Mouse (Mus musculus) hindbrain, embryonic 11.5 days (tissue): ENCODE measurements around the gene Map2k1. TPM values are rescaled to one million over a fixed set of nuclear protein-coding genes. Genes with fewer than 3 reads are reported as not detected.
"Not testable (repeated sequence)": the region's sequence is repeated elsewhere in the genome, so short reads cannot be mapped to it uniquely, and the experiment has no call there.

Experiments used
- ATAC-seq: fragments of 200-750 bp; cut with Nextera tagmentation; 2 replicates; pipeline ENCODE4 v1.8.0; 2017; ENCODE audit warnings: mild to moderate bottlenecking, moderate TSS enrichment, moderate library complexity; ENCODE audit not compliant: low FRiP score
- DNase-seq: peaks from one replicate; pipeline ENCODE4 v3.0.0-alpha.2; 2015; ENCODE audit warnings: low spot score
- H3K27ac ChIP-seq: fragments of 300-500 bp; sonication (generic); 2 replicates; pipeline ENCODE4 v1.5.1; 2014; ENCODE audit warnings: mild to moderate bottlenecking, low read depth, low read length
- H3K27me3 ChIP-seq: fragments of 300-500 bp; sonication (generic); 2 replicates; pipeline ENCODE4 v1.6.1; 2014; ENCODE audit warnings: mild to moderate bottlenecking, low read length, moderate library complexity, mixed read lengths; ENCODE audit not compliant: control insufficient read depth, insufficient read depth
- H3K36me3 ChIP-seq: fragments of 300-500 bp; sonication (generic); 2 replicates; pipeline ENCODE4 v1.6.1; 2014; ENCODE audit warnings: mild to moderate bottlenecking, low read length, moderate library complexity, mixed read lengths; ENCODE audit not compliant: control insufficient read depth, insufficient read depth
- H3K4me1 ChIP-seq: fragments of 300-500 bp; sonication (generic); replicated peaks from 2 replicates; pipeline ENCODE4 v1.6.1; 2014; ENCODE audit warnings: low read length, mixed read lengths; ENCODE audit not compliant: control insufficient read depth, insufficient read depth
- H3K4me2 ChIP-seq: fragments of 300-500 bp; sonication (generic); replicated peaks from 2 replicates; pipeline ENCODE4 v1.6.1; 2014; ENCODE audit warnings: mild to moderate bottlenecking, low read depth, low read length
- H3K4me3 ChIP-seq: fragments of 300-500 bp; sonication (generic); 2 replicates; pipeline ENCODE4 v1.5.1; 2014; ENCODE audit warnings: low read depth, low read length
- H3K9ac ChIP-seq: fragments of 300-500 bp; sonication (generic); 2 replicates; pipeline ENCODE4 v1.6.1; 2014; ENCODE audit warnings: low read depth, low read length
- H3K9me3 ChIP-seq: fragments of 300-500 bp; sonication (generic); 2 replicates; pipeline ENCODE4 v1.6.1; 2016; ENCODE audit warnings: low read length; ENCODE audit not compliant: control insufficient read depth
- WGBS: fragments of 180-500 bp; shearing (Covaris S2); extraction: QIAGEN DNeasy Blood & Tissue Kit; methylation state at CpG from one replicate; pipeline ENCODE4 v1.1.7; 2014; 5-methylcytosine and 5-hydroxymethylcytosine counted together
- polyA plus RNA-seq: library from polyadenylated mRNA; unstranded; fragments of >200 nt; fragmentation: Nextera tagmentation; extraction: Ambion mirVana; gene quantifications from 2 replicates; pipeline ENCODE4 v1.2.1, GENCODE M21; 2014

The Map2k1 gene
- polyA plus RNA-seq, 1 experiment from 2014 or later = 71.8 TPM

- Histone ChIP-seq H3K27me3 (no peaks in the 10 kb centered on the region), H3K4me2 (no peak overlapping the region), H3K4me3 (no peak overlapping the region), H3K36me3 (no peaks in the 10 kb centered on the region; the same call in 1 of the 2 replicates), H3K9me3 (no peaks in the 10 kb centered on the region), H3K27ac (no peak overlapping the region), H3K4me1 (peaks cover 3% of the 10 kb centered on the region), H3K9ac (no peak overlapping the region)
- WGBS = 94% methylated on average over 5 of the region's 5 CpGs
- no peak for ATAC-seq
- DNase-seq = no peak
Observed at GRCm38 (mm10) chr9:64184166-64184840, 69.1 kb downstream of the Map2k1 start.

- H3K27me3 ChIP-seq, H3K4me3 ChIP-seq, H3K9ac ChIP-seq, ATAC-seq, H3K9me3 ChIP-seq, H3K4me1 ChIP-seq, H3K36me3 ChIP-seq, H3K4me2 ChIP-seq, H3K27ac ChIP-seq, DNase-seq: not testable (repeated sequence)
- WGBS = 85% methylated on average over 5 of the region's 5 CpGs
Observed at GRCm38 (mm10) chr9:64183295-64183694, 70.1 kb downstream of the Map2k1 start.

- peak within 1 kb of the TSS; percentile 66 for H3K4me3 ChIP-seq
- H3K36me3 ChIP-seq = peaks cover 17% of the 10 kb centered on the region
- peak within 1 kb of the TSS; percentile 48 for H3K4me2 ChIP-seq
- no peaks in the 10 kb centered on the region for H3K27me3 ChIP-seq
- ATAC-seq = peak; percentile 97
- DNase-seq = peak; percentile 98
- under 1% methylated on average over 35 of the region's 35 CpGs for WGBS
- H3K9me3 ChIP-seq = no peaks in the 10 kb centered on the region
- H3K4me1 ChIP-seq = peaks cover 3% of the 10 kb centered on the region
- peak within 1 kb of the TSS; percentile 73 for H3K27ac ChIP-seq
- H3K9ac ChIP-seq = peak within 1 kb of the TSS; percentile 83
Observed at GRCm38 (mm10) chr9:64178974-64179646, 74.3 kb downstream of the Map2k1 start, which contains the start of gene Snapc5. TSS of gene Snapc5 (plus strand) at chr9:64179274.

- Histone ChIP-seq H3K4me2 (peak overlapping the region; percentile 32), H3K27me3 (no peaks in the 10 kb centered on the region), H3K27ac (peak overlapping the region; percentile 73), H3K4me3 (peak overlapping the region; percentile 66), H3K36me3 (peaks cover 17% of the 10 kb centered on the region), H3K4me1 (peaks cover 3% of the 10 kb centered on the region), H3K9me3 (no peaks in the 10 kb centered on the region), H3K9ac (no peak overlapping the region)
- DNase-seq (peak; percentile 61), ATAC-seq (peak; percentile 78; the same call in 1 of the 2 replicates)
- 36% methylated on average over 3 of the region's 3 CpGs for WGBS
Observed at GRCm38 (mm10) chr9:64178610-64178973, 74.8 kb downstream of the Map2k1 start.

GRCm38 (mm10) chr9:64175378-64175777 is 78.1 kb downstream of the Map2k1 start:
- H3K9ac ChIP-seq = no peak overlapping the region
- no peak for DNase-seq
- ATAC-seq = no peak
- H3K4me3 ChIP-seq = no peak overlapping the region
- 94% methylated on average over 11 of the region's 11 CpGs for WGBS
- H3K9me3 ChIP-seq = no peaks in the 10 kb centered on the region
- H3K27me3 ChIP-seq = no peaks in the 10 kb centered on the region
- no peak overlapping the region for H3K4me2 ChIP-seq
- H3K36me3 ChIP-seq = peaks cover 17% of the 10 kb centered on the region
- no peak overlapping the region for H3K27ac ChIP-seq
- peaks cover 3% of the 10 kb centered on the region for H3K4me1 ChIP-seq

- Histone ChIP-seq H3K9ac (no peak overlapping the region), H3K4me3 (no peak overlapping the region), H3K4me1 (peaks cover 1% of the 10 kb centered on the region), H3K36me3 (peaks cover 17% of the 10 kb centered on the region), H3K27me3 (no peaks in the 10 kb centered on the region), H3K4me2 (peak overlapping the region; percentile 62; the same call in 1 of the 2 replicates), H3K27ac (no peak overlapping the region), H3K9me3 (no peaks in the 10 kb centered on the region)
- 78% methylated on average over 8 of the region's 8 CpGs for WGBS
- ATAC-seq (no peak), DNase-seq (no peak)
Observed at GRCm38 (mm10) chr9:64174766-64175165, 78.7 kb downstream of the Map2k1 start.

GRCm38 (mm10) chr9:64174341-64174740 is 79.1 kb downstream of the Map2k1 start:
- Histone ChIP-seq H3K9ac (no peak overlapping the region), H3K27ac (no peak overlapping the region), H3K27me3 (no peaks in the 10 kb centered on the region), H3K4me3 (peak overlapping the region; percentile 85), H3K36me3 (peaks cover 17% of the 10 kb centered on the region), H3K9me3 (no peaks in the 10 kb centered on the region), H3K4me1 (no peaks in the 10 kb centered on the region; the same call in 1 of the 2 replicates), H3K4me2 (peak overlapping the region; percentile 62)
- ATAC-seq = no peak
- DNase-seq = no peak

GRCm38 (mm10) chr9:64173666-64174220 is 79.7 kb downstream of the Map2k1 start:
- H3K36me3 ChIP-seq = peaks cover 17% of the 10 kb centered on the region
- H3K27me3 ChIP-seq = no peaks in the 10 kb centered on the region
- DNase-seq (no peak), ATAC-seq (no peak)
- H3K9ac ChIP-seq = peak overlapping the region; percentile 81
- peak overlapping the region; percentile 62 for H3K4me2 ChIP-seq
- H3K9me3 ChIP-seq = no peaks in the 10 kb centered on the region
- H3K27ac ChIP-seq = peak overlapping the region; percentile 87; the same call in 1 of the 2 replicates
- peak overlapping the region; percentile 85 for H3K4me3 ChIP-seq
- 1% methylated on average over 16 of the region's 16 CpGs for WGBS
- H3K4me1 ChIP-seq = no peaks in the 10 kb centered on the region; the same call in 1 of the 2 replicates
